11 mouse cellular contexts compared by ENCODE assay signal in the genomic region with DNA sequence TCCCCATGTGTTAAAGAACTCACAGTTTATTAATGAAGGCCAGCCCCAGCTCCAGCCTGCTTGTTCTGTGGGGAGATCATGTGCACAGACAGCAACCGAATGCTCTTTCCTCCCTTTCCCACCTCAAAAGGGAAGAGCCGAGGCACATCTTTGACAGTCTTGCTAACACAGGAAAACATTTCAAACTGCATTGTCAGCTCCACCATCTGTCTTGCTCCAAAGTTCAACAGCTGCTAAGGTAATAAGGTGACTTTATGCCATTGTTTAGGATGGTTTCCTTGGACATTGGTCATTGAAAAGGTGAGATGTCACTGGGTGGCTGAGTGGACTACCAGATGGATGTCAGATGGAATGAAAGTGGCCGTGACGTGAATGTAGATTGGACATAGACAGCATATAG.
"Had no signal": no experiment of that assay in that cellular context is flagged by ENCODE, and none has a peak within 500 bp of the region (broad histone marks: within the 10 kb centered on the region; RNA-seq: fewer than 3 reads in every experiment).

No protein-coding gene starts in this region.

- H3K9ac ChIP-seq: limb, embryonic 12.5 days; liver, embryonic 13.5 days; liver, postnatal 0 days; lung, embryonic 15.5 days; midbrain, embryonic 13.5 days; stomach, embryonic 15.5 days had no signal

- H3K4me3 ChIP-seq: layer of hippocampus, adult 2 months; limb, embryonic 12.5 days; liver, embryonic 13.5 days; lung, embryonic 15.5 days; midbrain, embryonic 13.5 days; stomach, embryonic 15.5 days had no signal

- H3K27me3 ChIP-seq: limb, embryonic 12.5 days; liver, embryonic 13.5 days; lung, embryonic 15.5 days; midbrain, embryonic 13.5 days; stomach, embryonic 15.5 days had no signal

- H3K9me3 ChIP-seq: limb, embryonic 12.5 days; liver, embryonic 13.5 days; lung, embryonic 15.5 days; midbrain, embryonic 13.5 days; stomach, embryonic 15.5 days had no signal

- H3K36me3 ChIP-seq: limb, embryonic 12.5 days; liver, embryonic 13.5 days; lung, embryonic 15.5 days; midbrain, embryonic 13.5 days; stomach, embryonic 15.5 days had no signal

- H3K27ac ChIP-seq: layer of hippocampus, adult 2 months; limb, embryonic 12.5 days; liver, embryonic 13.5 days; lung, embryonic 15.5 days; midbrain, embryonic 13.5 days; stomach, embryonic 15.5 days had no signal

- DNase-seq: liver; liver, embryonic 13.5 days; liver, postnatal 0 days; right cerebral cortex, postnatal 14 days; thymus, adult 2 months; thymus, postnatal 25 days had no signal

- ATAC-seq: liver, postnatal 0 days; midbrain, embryonic 13.5 days had no signal

- H3K4me2 ChIP-seq: limb, embryonic 12.5 days; liver, embryonic 13.5 days; lung, embryonic 15.5 days; midbrain, embryonic 13.5 days; stomach, embryonic 15.5 days had no signal
